Mouse (Mus musculus): ENCODE measurements at regions not wholly inside any gene's neighbourhood (a gene's known extent, or its start where the extent isn't known, plus 50 kb on each side); places are given as distances from the start of the nearest gene placed in this dataset.
"Not testable (repeated sequence)": the region's sequence is repeated elsewhere in the genome, so short reads cannot be mapped to it uniquely, and the experiment has no call there.

DNA sequence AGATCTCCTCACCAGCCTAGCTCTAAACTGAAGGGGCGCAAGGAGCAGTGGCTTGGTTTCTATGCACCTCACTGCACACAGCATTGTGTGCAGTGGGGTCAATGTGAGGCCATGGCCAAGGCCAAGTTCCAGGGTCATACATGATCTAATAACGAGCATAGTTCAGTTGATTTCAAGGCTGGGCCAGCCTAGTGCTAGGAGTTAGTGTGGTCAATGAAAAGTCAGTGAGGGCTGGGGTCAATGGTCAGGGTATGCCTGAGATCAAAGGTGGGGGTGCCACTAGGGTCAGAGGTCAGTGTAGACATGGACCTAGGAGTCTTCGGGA, 219.7 kb downstream of the Tpra1 start:
- ATAC-seq (ENCODE audit: insufficient read depth, low FRiP score, low TSS enrichment) (no peak), DNase-seq (ENCODE audit: low spot score) (no peak)
- H3K27me3 ChIP-seq (ENCODE audit: control insufficient read depth, insufficient read depth, low read length), result no peaks in the 10 kb centered on the region
- no peak overlapping the region for H3K9ac ChIP-seq (ENCODE audit: low read length)
- H3K4me3 ChIP-seq (ENCODE audit: low read depth, low read length), result no peak overlapping the region
- no peaks in the 10 kb centered on the region for H3K9me3 ChIP-seq (ENCODE audit: control insufficient read depth, low read length)
- H3K4me1 ChIP-seq (ENCODE audit: control insufficient read depth, insufficient read depth, low read length), result 0 out of 2 replicates have a peak, but pooled peaks cover 2% of the 10 kb centered on the region
- no peaks in the 10 kb centered on the region for H3K36me3 ChIP-seq (ENCODE audit: control insufficient read depth, insufficient read depth, low read length)
- H3K4me2 ChIP-seq (ENCODE audit: low read depth), result no peak overlapping the region
- WGBS, result 71% methylated on average over 3 of the region's 3 CpGs
- H3K27ac ChIP-seq (ENCODE audit: low read depth, low read length), result no peak overlapping the region

- Histone ChIP-seq H3K4me3 (ENCODE audit: low read depth, low read length) (no peak overlapping the region), H3K9me3 (ENCODE audit: control insufficient read depth, low read length) (no peaks in the 10 kb centered on the region), H3K36me3 (ENCODE audit: control insufficient read depth, insufficient read depth, low read length) (no peaks in the 10 kb centered on the region), H3K4me2 (ENCODE audit: low read depth) (no peak overlapping the region), H3K27me3 (ENCODE audit: control insufficient read depth, insufficient read depth, low read length) (no peaks in the 10 kb centered on the region), H3K4me1 (ENCODE audit: control insufficient read depth, insufficient read depth, low read length) (0 out of 2 replicates have a peak, but pooled peaks cover 2% of the 10 kb centered on the region), H3K9ac (ENCODE audit: low read length) (no peak overlapping the region), H3K27ac (ENCODE audit: low read depth, low read length) (no peak overlapping the region)
- ATAC-seq (ENCODE audit: insufficient read depth, low FRiP score, low TSS enrichment) (no peak), DNase-seq (ENCODE audit: low spot score) (no peak)
- WGBS, result 47% methylated on average over 9 of the region's 9 CpGs
Observed at GRCm38 (mm10) chr6:89125916-89126315, 223.9 kb downstream of the Tpra1 start.

DNA sequence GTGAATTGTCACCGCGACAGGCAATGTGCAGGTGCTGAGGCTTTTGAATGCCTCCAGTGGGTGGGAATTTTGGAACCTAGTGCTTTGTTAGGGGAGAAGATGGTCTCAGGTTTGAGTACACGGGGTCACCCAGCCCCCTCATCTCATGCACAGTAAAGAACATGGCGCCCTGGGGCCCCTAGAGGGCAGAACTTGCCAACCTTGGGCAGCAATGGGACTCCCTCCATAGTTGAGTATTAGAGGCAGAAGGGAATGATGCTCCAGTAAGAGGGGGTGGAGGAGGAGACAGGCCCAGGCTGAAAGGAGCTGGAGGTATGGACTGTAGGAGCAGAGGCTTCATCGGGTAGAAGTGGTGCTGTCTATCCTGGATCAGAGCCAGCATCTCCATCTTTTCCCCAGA, 226.1 kb downstream of the Tpra1 start:
- H3K9ac ChIP-seq (ENCODE audit: low read length); H3K36me3 ChIP-seq (ENCODE audit: control insufficient read depth, insufficient read depth, low read length); H3K27ac ChIP-seq (ENCODE audit: low read depth, low read length); ATAC-seq (ENCODE audit: insufficient read depth, low FRiP score, low TSS enrichment); DNase-seq (ENCODE audit: low spot score); H3K4me1 ChIP-seq (ENCODE audit: control insufficient read depth, insufficient read depth, low read length); H3K9me3 ChIP-seq (ENCODE audit: control insufficient read depth, low read length); H3K4me3 ChIP-seq (ENCODE audit: low read depth, low read length); H3K4me2 ChIP-seq (ENCODE audit: low read depth); H3K27me3 ChIP-seq (ENCODE audit: control insufficient read depth, insufficient read depth, low read length): not testable (repeated sequence)
- WGBS, result 65% methylated on average over 5 of the region's 5 CpGs

- H3K9me3 ChIP-seq (ENCODE audit: control insufficient read depth, low read length), result no peaks in the 10 kb centered on the region
- no peaks in the 10 kb centered on the region for H3K36me3 ChIP-seq (ENCODE audit: control insufficient read depth, insufficient read depth, low read length)
- H3K9ac ChIP-seq (ENCODE audit: low read length), result no peak overlapping the region
- no peak overlapping the region for H3K4me3 ChIP-seq (ENCODE audit: low read depth, low read length)
- no peak overlapping the region for H3K27ac ChIP-seq (ENCODE audit: low read depth, low read length)
- no peaks in the 10 kb centered on the region for H3K27me3 ChIP-seq (ENCODE audit: control insufficient read depth, insufficient read depth, low read length)
- WGBS, result 66% methylated on average over 3 of the region's 3 CpGs
- H3K4me2 ChIP-seq (ENCODE audit: low read depth), result no peak overlapping the region
- ATAC-seq (ENCODE audit: insufficient read depth, low FRiP score, low TSS enrichment), result no peak
- no peak for DNase-seq (ENCODE audit: low spot score)
- no peaks in the 10 kb centered on the region for H3K4me1 ChIP-seq (ENCODE audit: control insufficient read depth, insufficient read depth, low read length)
Observed at GRCm38 (mm10) chr6:89140469-89140868, 222.0 kb downstream of the Plxna1 start.

- 78% methylated on average over 11 of the region's 11 CpGs for WGBS
- H3K27ac ChIP-seq (ENCODE audit: low read depth, low read length), result no peak overlapping the region
- H3K4me2 ChIP-seq (ENCODE audit: low read depth), result no peak overlapping the region
- no peaks in the 10 kb centered on the region for H3K27me3 ChIP-seq (ENCODE audit: control insufficient read depth, insufficient read depth, low read length)
- no peaks in the 10 kb centered on the region for H3K4me1 ChIP-seq (ENCODE audit: control insufficient read depth, insufficient read depth, low read length)
- H3K36me3 ChIP-seq (ENCODE audit: control insufficient read depth, insufficient read depth, low read length), result no peaks in the 10 kb centered on the region
- no peaks in the 10 kb centered on the region for H3K9me3 ChIP-seq (ENCODE audit: control insufficient read depth, low read length)
- no peak overlapping the region for H3K4me3 ChIP-seq (ENCODE audit: low read depth, low read length)
- ATAC-seq (ENCODE audit: insufficient read depth, low FRiP score, low TSS enrichment) (no peak), DNase-seq (ENCODE audit: low spot score) (no peak)
- H3K9ac ChIP-seq (ENCODE audit: low read length), result no peak overlapping the region
Observed at GRCm38 (mm10) chr6:89153027-89153662, 209.3 kb downstream of the Plxna1 start.

- no peak overlapping the region for H3K27ac ChIP-seq (ENCODE audit: low read depth, low read length)
- no peak for DNase-seq (ENCODE audit: low spot score)
- H3K4me1 ChIP-seq (ENCODE audit: control insufficient read depth, insufficient read depth, low read length), result 0 out of 2 replicates have a peak, but pooled peaks cover 2% of the 10 kb centered on the region
- no peaks in the 10 kb centered on the region for H3K36me3 ChIP-seq (ENCODE audit: control insufficient read depth, insufficient read depth, low read length)
- H3K27me3 ChIP-seq (ENCODE audit: control insufficient read depth, insufficient read depth, low read length), result no peaks in the 10 kb centered on the region
- H3K4me2 ChIP-seq (ENCODE audit: low read depth), result no peak overlapping the region
- H3K9ac ChIP-seq (ENCODE audit: low read length), result no peak overlapping the region
- WGBS, result 100% methylated on average over 1 of the region's 1 CpGs
- no peaks in the 10 kb centered on the region for H3K9me3 ChIP-seq (ENCODE audit: control insufficient read depth, low read length)
- no peak overlapping the region for H3K4me3 ChIP-seq (ENCODE audit: low read depth, low read length)
- ATAC-seq (ENCODE audit: insufficient read depth, low FRiP score, low TSS enrichment), result no peak
Observed at GRCm38 (mm10) chr6:89157501-89157900, 204.9 kb downstream of the Plxna1 start.

GRCm38 (mm10) chr6:89160051-89160450, 202.4 kb downstream of the Plxna1 start:
- 58% methylated on average over 7 of the region's 7 CpGs for WGBS
- DNase-seq (ENCODE audit: low spot score), result no peak

DNA sequence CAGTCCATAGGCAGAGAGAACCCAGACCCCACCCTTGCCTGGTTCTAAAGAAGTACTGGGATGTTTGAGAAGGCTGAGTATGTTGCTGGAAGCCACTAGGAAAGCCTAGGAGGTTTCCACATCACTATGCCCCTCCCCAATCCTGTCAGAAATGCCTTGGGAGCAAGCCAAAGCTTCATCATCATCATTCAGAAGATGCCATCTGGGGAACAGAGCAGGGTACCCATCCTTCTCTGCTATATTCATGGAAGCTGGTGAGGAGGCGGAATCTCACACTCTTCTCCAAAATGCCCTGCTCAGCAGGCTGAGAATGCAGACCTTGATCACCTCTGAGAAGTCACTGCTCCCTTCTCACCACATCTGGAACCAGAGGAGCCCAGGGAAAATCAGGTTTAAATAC, 200.7 kb downstream of the Plxna1 start:
- H3K27ac ChIP-seq (ENCODE audit: low read depth, low read length), result no peak overlapping the region
- no peaks in the 10 kb centered on the region for H3K36me3 ChIP-seq (ENCODE audit: control insufficient read depth, insufficient read depth, low read length)
- H3K4me2 ChIP-seq (ENCODE audit: low read depth), result no peak overlapping the region
- WGBS, result 88% methylated on average over 1 of the region's 1 CpGs
- DNase-seq (ENCODE audit: low spot score), result no peak
- no peak for ATAC-seq (ENCODE audit: insufficient read depth, low FRiP score, low TSS enrichment)
- 0 out of 2 replicates have a peak, but pooled peaks cover 2% of the 10 kb centered on the region for H3K4me1 ChIP-seq (ENCODE audit: control insufficient read depth, insufficient read depth, low read length)
- no peak overlapping the region for H3K4me3 ChIP-seq (ENCODE audit: low read depth, low read length)
- H3K9me3 ChIP-seq (ENCODE audit: control insufficient read depth, low read length), result no peaks in the 10 kb centered on the region
- H3K9ac ChIP-seq (ENCODE audit: low read length), result no peak overlapping the region
- no peaks in the 10 kb centered on the region for H3K27me3 ChIP-seq (ENCODE audit: control insufficient read depth, insufficient read depth, low read length)

More at GRCm38 (mm10) chr6:89160051-89160450, 202.4 kb downstream of the Plxna1 start:
- Histone ChIP-seq H3K4me2 (ENCODE audit: low read depth) (no peak overlapping the region), H3K4me1 (ENCODE audit: control insufficient read depth, insufficient read depth, low read length) (0 out of 2 replicates have a peak, but pooled peaks cover 2% of the 10 kb centered on the region), H3K27ac (ENCODE audit: low read depth, low read length) (no peak overlapping the region), H3K27me3 (ENCODE audit: control insufficient read depth, insufficient read depth, low read length) (no peaks in the 10 kb centered on the region), H3K9me3 (ENCODE audit: control insufficient read depth, low read length) (no peaks in the 10 kb centered on the region), H3K4me3 (ENCODE audit: low read depth, low read length) (no peak overlapping the region), H3K36me3 (ENCODE audit: control insufficient read depth, insufficient read depth, low read length) (no peaks in the 10 kb centered on the region), H3K9ac (ENCODE audit: low read length) (no peak overlapping the region)
- ATAC-seq (ENCODE audit: insufficient read depth, low FRiP score, low TSS enrichment), result no peak

DNA sequence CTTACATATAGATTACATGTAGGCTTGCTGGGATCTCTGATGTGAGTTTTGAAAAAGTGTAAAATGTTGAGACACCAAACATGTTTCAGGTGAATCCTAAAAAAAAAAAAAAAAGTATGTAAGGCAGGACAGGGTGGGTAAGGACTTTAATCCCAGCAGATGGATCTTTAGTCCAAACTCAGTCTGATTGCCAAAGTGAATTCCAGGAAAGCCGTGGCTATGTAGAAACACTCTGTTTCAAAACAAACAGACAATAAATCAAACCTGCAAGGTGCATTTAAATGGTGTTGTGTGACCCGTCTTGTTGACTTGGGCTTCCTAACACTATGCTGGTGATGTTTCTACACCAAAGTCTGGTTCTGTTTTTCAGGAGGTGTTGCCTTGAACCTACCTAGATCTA, 192.9 kb downstream of the Plxna1 start:
- H3K27ac ChIP-seq (ENCODE audit: low read depth, low read length), result no peak overlapping the region

More for the DNA sequence above, 192.9 kb downstream of the Plxna1 start:
- no peaks in the 10 kb centered on the region for H3K27me3 ChIP-seq (ENCODE audit: control insufficient read depth, insufficient read depth, low read length)
- H3K9ac ChIP-seq (ENCODE audit: low read length), result no peak overlapping the region
- H3K9me3 ChIP-seq (ENCODE audit: control insufficient read depth, low read length), result no peaks in the 10 kb centered on the region
- 71% methylated on average over 2 of the region's 2 CpGs for WGBS
- H3K4me3 ChIP-seq (ENCODE audit: low read depth, low read length), result no peak overlapping the region
- H3K36me3 ChIP-seq (ENCODE audit: control insufficient read depth, insufficient read depth, low read length), result no peaks in the 10 kb centered on the region
- no peaks in the 10 kb centered on the region for H3K4me1 ChIP-seq (ENCODE audit: control insufficient read depth, insufficient read depth, low read length)
- DNase-seq (ENCODE audit: low spot score) (no peak), ATAC-seq (ENCODE audit: insufficient read depth, low FRiP score, low TSS enrichment) (no peak)
- H3K4me2 ChIP-seq (ENCODE audit: low read depth), result no peak overlapping the region

Measured in neural tube, embryonic 11.5 days (tissue).